Mouse (Mus musculus): ENCODE measurements at regions not wholly inside any gene's neighbourhood (a gene's known extent, or its start where the extent isn't known, plus 50 kb on each side); places are given as distances from the start of the nearest gene placed in this dataset.

DNA sequence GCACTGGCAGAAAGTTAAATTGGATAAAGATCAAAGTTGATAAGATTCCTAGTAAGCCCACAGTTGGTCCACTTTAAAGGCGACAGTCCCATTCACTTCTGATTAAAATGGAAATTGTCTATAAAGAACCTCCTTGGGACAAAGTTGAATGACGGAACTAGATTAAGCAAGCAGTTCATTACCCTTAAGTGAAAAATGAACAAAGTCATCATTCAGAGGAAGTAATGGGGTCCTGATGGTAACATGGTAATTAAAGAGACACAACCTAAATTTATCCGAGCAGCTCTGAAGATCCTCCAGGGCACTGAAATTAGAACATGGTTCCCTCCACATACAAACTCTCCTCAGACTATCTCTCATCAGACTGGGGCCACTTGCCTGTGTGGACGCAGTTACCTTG, 116.4 kb upstream of the Nabp1 start:
- Histone ChIP-seq H3K9ac (ENCODE audit: low read length) (no peak overlapping the region), H3K27me3 (ENCODE audit: control insufficient read depth, insufficient read depth, low read length) (no peaks in the 10 kb centered on the region), H3K4me2 (ENCODE audit: low read depth, low read length) (no peak overlapping the region), H3K9me3 (replicated peaks; ENCODE audit: control insufficient read depth, low read length) (no peaks in the 10 kb centered on the region), H3K36me3 (ENCODE audit: control insufficient read depth, insufficient read depth, low read length) (no peaks in the 10 kb centered on the region), H3K4me1 (ENCODE audit: control insufficient read depth, insufficient read depth, low read length) (peaks cover 4% of the 10 kb centered on the region; the same call in 1 of the 2 replicates), H3K27ac (ENCODE audit: low read length) (no peak overlapping the region), H3K4me3 (replicated peaks; ENCODE audit: low read length) (no peak overlapping the region)
- no peak for ATAC-seq (ENCODE audit: insufficient read depth, low FRiP score)
- WGBS: 80% methylated on average over 4 of the region's 4 CpGs

DNA sequence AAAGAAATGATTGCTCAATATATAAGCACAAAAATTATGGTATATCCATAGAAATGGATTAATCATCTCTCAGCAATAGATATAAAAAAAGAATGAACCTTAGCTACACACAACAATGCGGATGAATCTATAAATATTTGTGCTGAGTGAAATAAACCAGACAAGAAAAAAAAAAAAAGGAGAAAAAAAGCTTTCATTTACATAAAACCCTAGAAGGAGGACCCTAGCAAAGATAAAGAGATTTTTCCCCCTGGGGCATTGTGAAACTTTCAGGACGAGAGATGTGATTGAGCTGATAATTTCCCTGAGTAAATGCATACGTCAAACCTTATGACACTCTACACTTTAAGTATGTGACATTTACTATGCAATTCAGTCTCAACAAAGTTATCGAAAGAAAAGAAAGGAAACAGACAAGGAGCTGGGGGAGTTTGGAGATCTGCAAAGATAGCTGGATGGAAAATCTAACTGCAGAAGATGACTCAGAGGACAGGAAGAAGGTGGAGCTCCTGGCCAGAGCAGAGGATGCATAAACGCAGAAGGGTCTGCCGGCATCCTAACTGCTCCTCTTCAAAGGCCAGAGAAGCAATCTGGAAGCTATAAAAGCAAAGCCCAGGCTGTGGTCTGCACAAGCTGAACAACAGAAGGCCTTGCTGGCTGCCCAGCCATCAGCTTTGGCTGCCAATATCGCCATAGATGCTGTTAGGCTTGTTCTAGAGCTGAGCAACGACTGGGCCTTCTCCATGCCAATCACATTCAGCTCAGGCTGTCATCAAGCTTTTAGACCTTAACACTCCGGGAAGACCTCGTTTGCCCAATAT, 115.6 kb upstream of the Nabp1 start:
- H3K27ac ChIP-seq (ENCODE audit: low read length): peak overlapping the region; percentile 39
- no peak overlapping the region for H3K9ac ChIP-seq (ENCODE audit: low read length)
- 52% methylated on average over 10 of the region's 10 CpGs for WGBS
- no peaks in the 10 kb centered on the region for H3K27me3 ChIP-seq (ENCODE audit: control insufficient read depth, insufficient read depth, low read length)
- H3K4me1 ChIP-seq (ENCODE audit: control insufficient read depth, insufficient read depth, low read length): peaks cover 4% of the 10 kb centered on the region; the same call in 1 of the 2 replicates
- no peak for ATAC-seq (ENCODE audit: insufficient read depth, low FRiP score)
- H3K4me3 ChIP-seq (replicated peaks; ENCODE audit: low read length): no peak overlapping the region
- no peaks in the 10 kb centered on the region for H3K9me3 ChIP-seq (replicated peaks; ENCODE audit: control insufficient read depth, low read length)
- no peaks in the 10 kb centered on the region for H3K36me3 ChIP-seq (ENCODE audit: control insufficient read depth, insufficient read depth, low read length)
- no peak overlapping the region for H3K4me2 ChIP-seq (ENCODE audit: low read depth, low read length)

DNA sequence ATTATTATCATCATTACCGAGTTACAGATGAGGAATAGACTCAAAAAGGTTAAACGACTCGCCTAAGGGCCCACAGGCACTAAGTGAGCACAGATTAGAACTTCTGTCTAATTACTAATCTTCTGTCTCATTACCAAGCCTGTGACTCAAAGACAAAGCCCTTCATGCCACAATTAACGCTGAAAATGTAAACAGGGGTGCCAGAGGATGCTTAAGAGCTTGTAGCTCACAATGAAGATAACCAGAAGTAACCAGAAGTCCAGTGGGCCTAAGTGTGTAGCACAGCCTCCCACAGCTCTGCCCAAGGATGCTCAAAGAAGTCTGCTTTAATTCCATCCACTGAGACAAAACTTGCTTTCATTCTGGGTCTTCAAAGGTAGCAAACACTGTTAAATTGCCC, 113.7 kb upstream of the Nabp1 start:
- Histone ChIP-seq H3K4me2 (ENCODE audit: low read depth, low read length) (no peak overlapping the region), H3K9me3 (replicated peaks; ENCODE audit: control insufficient read depth, low read length) (no peaks in the 10 kb centered on the region), H3K4me1 (ENCODE audit: control insufficient read depth, insufficient read depth, low read length) (peaks cover 4% of the 10 kb centered on the region; the same call in 1 of the 2 replicates), H3K36me3 (ENCODE audit: control insufficient read depth, insufficient read depth, low read length) (no peaks in the 10 kb centered on the region), H3K4me3 (replicated peaks; ENCODE audit: low read length) (no peak overlapping the region), H3K27me3 (ENCODE audit: control insufficient read depth, insufficient read depth, low read length) (no peaks in the 10 kb centered on the region), H3K9ac (ENCODE audit: low read length) (no peak overlapping the region), H3K27ac (ENCODE audit: low read length) (no peak overlapping the region)
- ATAC-seq (ENCODE audit: insufficient read depth, low FRiP score): no peak
- WGBS: 39% methylated on average over 4 of the region's 4 CpGs

DNA sequence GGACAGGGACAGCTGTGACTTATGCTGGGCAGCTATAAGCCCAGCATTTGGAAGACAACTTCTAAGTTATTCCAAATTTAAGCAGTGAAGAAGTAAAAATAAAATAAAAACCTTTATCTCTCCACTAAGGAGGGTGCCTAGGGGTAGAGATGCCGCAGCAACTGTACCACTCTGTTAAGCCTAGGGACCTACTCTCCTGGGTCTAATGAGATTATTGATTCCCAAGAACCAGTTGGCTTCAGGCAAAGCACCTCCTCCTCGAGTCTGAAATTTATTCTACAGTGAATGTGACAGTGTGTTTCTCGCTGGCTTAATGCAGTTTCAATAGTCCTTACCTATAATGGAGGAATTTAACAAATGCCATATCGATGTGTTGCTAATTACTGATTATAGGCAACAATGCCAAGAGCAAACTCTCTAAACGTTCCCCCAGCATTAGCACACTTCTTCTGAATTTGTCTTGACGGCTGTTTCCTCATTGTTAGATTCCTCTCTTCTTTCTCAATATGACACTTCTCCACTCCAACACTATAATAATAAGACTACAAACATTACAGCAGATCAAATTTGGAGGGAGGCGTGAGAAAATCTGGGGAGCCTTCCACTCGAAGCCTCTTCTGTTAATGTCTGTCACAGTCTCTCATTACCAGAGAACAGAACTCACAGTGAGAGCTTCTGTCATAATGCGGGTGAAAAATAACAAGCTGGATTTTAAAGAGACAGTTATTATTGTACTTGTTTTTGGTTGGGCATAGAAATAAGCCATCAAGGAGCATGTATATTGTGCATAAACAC, 112.6 kb upstream of the Nabp1 start:
- H3K4me3 ChIP-seq (replicated peaks; ENCODE audit: low read length): no peak overlapping the region
- no peaks in the 10 kb centered on the region for H3K27me3 ChIP-seq (ENCODE audit: control insufficient read depth, insufficient read depth, low read length)
- no peak overlapping the region for H3K9ac ChIP-seq (ENCODE audit: low read length)
- no peak overlapping the region for H3K27ac ChIP-seq (ENCODE audit: low read length)
- no peaks in the 10 kb centered on the region for H3K36me3 ChIP-seq (ENCODE audit: control insufficient read depth, insufficient read depth, low read length)
- ATAC-seq (ENCODE audit: insufficient read depth, low FRiP score): no peak
- peaks cover 4% of the 10 kb centered on the region; the same call in 1 of the 2 replicates for H3K4me1 ChIP-seq (ENCODE audit: control insufficient read depth, insufficient read depth, low read length)
- no peaks in the 10 kb centered on the region for H3K9me3 ChIP-seq (replicated peaks; ENCODE audit: control insufficient read depth, low read length)
- 68% methylated on average over 9 of the region's 9 CpGs for WGBS
- H3K4me2 ChIP-seq (ENCODE audit: low read depth, low read length): no peak overlapping the region

DNA sequence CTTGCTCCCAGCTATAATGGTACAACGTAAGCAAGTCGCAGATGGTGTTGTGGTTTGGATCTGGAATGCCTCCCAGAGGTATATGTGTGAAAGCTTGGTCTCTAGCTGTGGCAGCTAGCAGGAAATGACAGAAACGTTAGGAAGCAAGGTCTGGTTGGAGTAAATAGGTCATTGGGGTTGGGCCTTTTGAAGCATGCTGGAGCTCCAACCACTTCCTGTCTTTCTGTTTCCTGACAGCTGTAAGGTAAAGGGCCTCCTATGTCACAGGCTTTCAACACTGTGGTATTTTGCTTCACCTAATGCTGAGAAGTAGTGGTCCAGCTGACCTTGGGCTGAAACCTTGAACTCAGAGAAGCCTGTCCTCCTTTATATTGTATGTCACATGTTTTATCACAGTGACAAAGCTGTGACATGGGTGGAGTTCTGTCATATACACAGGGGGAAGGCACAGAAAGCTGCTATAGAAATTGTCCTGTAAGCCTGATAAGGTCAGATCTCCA, 106.8 kb upstream of the Nabp1 start:
- Histone ChIP-seq H3K4me2 (ENCODE audit: low read depth, low read length) (no peak overlapping the region), H3K9me3 (replicated peaks; ENCODE audit: control insufficient read depth, low read length) (no peaks in the 10 kb centered on the region), H3K27me3 (ENCODE audit: control insufficient read depth, insufficient read depth, low read length) (no peaks in the 10 kb centered on the region), H3K9ac (ENCODE audit: low read length) (no peak overlapping the region), H3K27ac (ENCODE audit: low read length) (no peak overlapping the region), H3K4me1 (ENCODE audit: control insufficient read depth, insufficient read depth, low read length) (no peaks in the 10 kb centered on the region), H3K36me3 (ENCODE audit: control insufficient read depth, insufficient read depth, low read length) (no peaks in the 10 kb centered on the region), H3K4me3 (replicated peaks; ENCODE audit: low read length) (no peak overlapping the region)
- WGBS: 37% methylated on average over 3 of the region's 3 CpGs
- ATAC-seq (ENCODE audit: insufficient read depth, low FRiP score): no peak

DNA sequence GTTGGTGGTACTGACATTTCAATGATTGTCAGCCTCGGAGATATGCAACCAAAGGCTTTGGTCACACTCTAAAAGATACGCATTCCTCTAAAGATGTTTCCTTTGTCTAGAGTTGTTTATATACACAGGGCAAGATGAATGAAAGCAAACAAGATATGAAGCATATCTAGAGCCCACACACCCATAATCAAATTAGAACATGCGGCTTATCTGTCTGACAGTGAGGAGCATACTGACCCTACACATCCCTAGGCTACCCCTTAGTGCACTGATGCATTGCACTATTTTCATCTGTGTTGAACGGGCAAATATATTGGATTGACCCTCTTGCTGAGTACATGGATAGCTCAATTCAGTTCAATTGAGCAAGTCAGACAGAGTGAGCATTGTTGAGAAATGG, 105.6 kb upstream of the Nabp1 start:
- 66% methylated on average over 4 of the region's 4 CpGs for WGBS
- no peak for ATAC-seq (ENCODE audit: insufficient read depth, low FRiP score)

DNA sequence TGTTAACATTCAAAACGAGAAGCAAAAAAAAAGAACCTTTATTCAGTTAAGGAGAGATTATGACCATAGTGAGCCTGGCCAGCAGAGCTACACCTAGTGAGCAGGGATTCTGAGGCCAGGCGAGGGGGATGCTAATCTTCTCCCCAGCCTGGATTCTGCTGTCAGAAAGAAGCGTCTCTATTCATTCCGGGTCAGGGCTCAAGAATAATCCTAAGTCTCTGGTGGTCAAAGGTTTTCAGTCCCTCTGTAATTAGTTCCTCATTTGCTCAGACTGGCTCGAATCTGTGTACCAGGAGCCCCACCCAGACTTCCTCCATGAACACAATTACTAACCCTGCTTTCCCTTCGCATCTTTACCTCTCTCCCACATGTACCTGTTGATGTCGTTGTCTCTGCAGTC, 101.8 kb upstream of the Nabp1 start:
- H3K36me3 ChIP-seq (ENCODE audit: control insufficient read depth, insufficient read depth, low read length): no peaks in the 10 kb centered on the region
- H3K9ac ChIP-seq (ENCODE audit: low read length): no peak overlapping the region
- no peaks in the 10 kb centered on the region for H3K27me3 ChIP-seq (ENCODE audit: control insufficient read depth, insufficient read depth, low read length)
- ATAC-seq (ENCODE audit: insufficient read depth, low FRiP score): no peak
- no peaks in the 10 kb centered on the region for H3K9me3 ChIP-seq (replicated peaks; ENCODE audit: control insufficient read depth, low read length)
- H3K4me1 ChIP-seq (ENCODE audit: control insufficient read depth, insufficient read depth, low read length): no peaks in the 10 kb centered on the region
- no peak overlapping the region for H3K4me3 ChIP-seq (replicated peaks; ENCODE audit: low read length)
- WGBS: 43% methylated on average over 7 of the region's 7 CpGs
- H3K27ac ChIP-seq (ENCODE audit: low read length): no peak overlapping the region
- no peak overlapping the region for H3K4me2 ChIP-seq (ENCODE audit: low read depth, low read length)

More for the DNA sequence above, 105.6 kb upstream of the Nabp1 start:
- no peaks in the 10 kb centered on the region for H3K9me3 ChIP-seq (replicated peaks; ENCODE audit: control insufficient read depth, low read length)
- H3K27ac ChIP-seq (ENCODE audit: low read length): no peak overlapping the region
- no peak overlapping the region for H3K4me2 ChIP-seq (ENCODE audit: low read depth, low read length)
- H3K9ac ChIP-seq (ENCODE audit: low read length): no peak overlapping the region
- no peaks in the 10 kb centered on the region for H3K4me1 ChIP-seq (ENCODE audit: control insufficient read depth, insufficient read depth, low read length)
- no peak overlapping the region for H3K4me3 ChIP-seq (replicated peaks; ENCODE audit: low read length)
- no peaks in the 10 kb centered on the region for H3K27me3 ChIP-seq (ENCODE audit: control insufficient read depth, insufficient read depth, low read length)
- H3K36me3 ChIP-seq (ENCODE audit: control insufficient read depth, insufficient read depth, low read length): no peaks in the 10 kb centered on the region

DNA sequence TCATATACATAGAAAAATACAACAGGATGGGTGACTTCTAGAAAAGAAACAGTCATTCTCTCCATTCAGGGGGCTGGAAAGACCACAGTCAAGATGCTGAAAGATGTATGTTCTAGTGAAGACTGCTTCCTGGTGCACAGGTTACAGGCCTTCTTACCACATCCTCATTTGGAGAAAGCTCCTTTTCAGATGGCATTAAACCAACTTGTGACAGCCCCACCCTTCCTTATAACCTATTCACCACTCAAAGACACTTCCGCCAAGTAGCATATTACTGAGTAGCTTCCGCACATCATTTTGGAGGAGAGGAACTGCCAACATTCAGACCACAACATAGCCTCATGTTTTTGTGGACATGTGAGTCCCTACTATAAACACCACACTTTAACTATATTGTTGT, 99.5 kb upstream of the Nabp1 start:
- Histone ChIP-seq H3K27ac (ENCODE audit: low read length) (no peak overlapping the region), H3K4me1 (ENCODE audit: control insufficient read depth, insufficient read depth, low read length) (no peaks in the 10 kb centered on the region), H3K36me3 (ENCODE audit: control insufficient read depth, insufficient read depth, low read length) (no peaks in the 10 kb centered on the region), H3K4me3 (replicated peaks; ENCODE audit: low read length) (no peak overlapping the region), H3K9me3 (replicated peaks; ENCODE audit: control insufficient read depth, low read length) (no peaks in the 10 kb centered on the region), H3K9ac (ENCODE audit: low read length) (no peak overlapping the region), H3K27me3 (ENCODE audit: control insufficient read depth, insufficient read depth, low read length) (no peaks in the 10 kb centered on the region), H3K4me2 (ENCODE audit: low read depth, low read length) (no peak overlapping the region)
- 94% methylated on average over 2 of the region's 2 CpGs for WGBS
- no peak for ATAC-seq (ENCODE audit: insufficient read depth, low FRiP score)
